Mouse (Mus musculus): ENCODE data around the gene Bbc3. TPM values are rescaled to one million over a fixed set of nuclear protein-coding genes. Genes with fewer than 3 reads are reported as not detected.

Bbc3 gene
- polyA plus RNA-seq, 1 experiment = 5.0 TPM

GRCm38 (mm10) chr7:16315222-16315759 lies 7.1 kb downstream of the Bbc3 start:
- no peak for DNase-seq (ENCODE audit: low spot score)

GRCm38 (mm10) chr7:16317094-16317493 lies 8.9 kb downstream of the Bbc3 start:
- no peak for DNase-seq (ENCODE audit: low spot score)

GRCm38 (mm10) chr7:16319216-16319615 lies 11.0 kb downstream of the Bbc3 start:
- no peak for DNase-seq (ENCODE audit: low spot score)

- DNase-seq (ENCODE audit: low spot score) = no peak
Measured at GRCm38 (mm10) chr7:16320479-16320878, 12.3 kb downstream of the Bbc3 start.

GRCm38 (mm10) chr7:16324661-16325060 lies 16.5 kb downstream of the Bbc3 start:
- DNase-seq (ENCODE audit: low spot score) = no peak

GRCm38 (mm10) chr7:16325920-16326606 lies 17.9 kb downstream of the Bbc3 start:
- DNase-seq (ENCODE audit: low spot score) = no peak

- DNase-seq (ENCODE audit: low spot score) = no peak
Measured at GRCm38 (mm10) chr7:16326607-16326971, 18.4 kb downstream of the Bbc3 start.

- DNase-seq (ENCODE audit: low spot score) = no peak
Measured at GRCm38 (mm10) chr7:16329146-16329545, 21.0 kb downstream of the Bbc3 start.

- no peak for DNase-seq (ENCODE audit: low spot score)
Measured at GRCm38 (mm10) chr7:16337733-16338132, 29.5 kb downstream of the Bbc3 start.

- no peak for DNase-seq (ENCODE audit: low spot score)
Measured at GRCm38 (mm10) chr7:16344598-16344997, 36.4 kb downstream of the Bbc3 start.

- no peak for DNase-seq (ENCODE audit: low spot score)
Measured at GRCm38 (mm10) chr7:16345297-16345696, 37.1 kb downstream of the Bbc3 start.

- no peak for DNase-seq (ENCODE audit: low spot score)
Measured at GRCm38 (mm10) chr7:16349999-16350398, 41.8 kb downstream of the Bbc3 start.

- DNase-seq (ENCODE audit: low spot score) = no peak
Measured at GRCm38 (mm10) chr7:16355854-16356594, 47.8 kb downstream of the Bbc3 start.

GRCm38 (mm10) chr7:16357602-16358001 lies 49.4 kb downstream of the Bbc3 start:
- no peak for DNase-seq (ENCODE audit: low spot score)

- no peak for DNase-seq (ENCODE audit: low spot score)
Measured at GRCm38 (mm10) chr7:16364319-16364718, 56.1 kb downstream of the Bbc3 start.

GRCm38 (mm10) chr7:16364901-16365500 lies 56.8 kb downstream of the Bbc3 start:
- no peak for DNase-seq (ENCODE audit: low spot score)

- no peak for DNase-seq (ENCODE audit: low spot score)
Measured at GRCm38 (mm10) chr7:16366133-16366646, 58.0 kb downstream of the Bbc3 start.

GRCm38 (mm10) chr7:16366669-16367068 lies 58.5 kb downstream of the Bbc3 start:
- no peak for DNase-seq (ENCODE audit: low spot score)
